In the genomic region with DNA sequence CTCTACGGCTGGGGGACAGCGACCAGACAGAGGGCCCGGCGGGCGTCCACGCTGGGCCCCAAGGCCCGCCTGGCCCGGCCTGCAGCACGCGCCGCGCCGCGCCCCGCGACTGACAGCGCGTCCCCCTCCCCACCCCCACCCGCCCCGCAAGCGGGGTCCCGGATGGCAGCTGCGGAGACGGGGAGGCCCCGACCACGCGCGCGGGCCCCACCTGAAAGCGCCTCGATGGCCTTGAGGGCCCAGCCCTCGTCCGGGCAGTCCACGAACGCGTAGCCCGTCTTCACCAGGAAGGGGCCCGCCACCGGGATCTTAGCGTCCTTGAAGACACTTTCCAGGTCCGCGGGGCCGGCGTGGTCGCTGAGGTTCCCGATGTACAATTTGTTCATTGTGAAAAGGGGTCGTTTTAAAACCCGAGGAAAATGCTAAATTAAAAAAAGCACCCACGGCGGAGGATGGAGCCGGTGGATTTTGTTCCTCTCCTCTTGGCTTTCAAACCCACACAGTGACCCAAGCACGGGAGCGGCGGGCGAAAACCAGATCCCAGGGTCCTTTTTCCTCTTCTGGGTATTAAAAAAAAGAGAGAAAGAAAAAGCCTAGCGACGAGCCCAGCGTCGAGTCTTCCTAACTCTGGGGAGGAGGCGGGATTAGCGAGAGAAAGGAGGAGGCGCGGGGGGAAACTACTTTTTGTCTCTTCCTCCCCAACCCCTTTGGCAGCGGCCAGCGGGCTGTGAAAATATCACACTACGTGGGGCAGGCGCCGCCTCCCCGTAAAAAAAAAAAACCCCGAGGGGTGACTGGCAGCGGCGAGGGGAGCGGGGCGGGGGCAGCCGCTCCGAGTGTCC, we compare ENCODE assay signal across 8 mouse cellular contexts. TPM values are rescaled to one million over a fixed set of nuclear protein-coding genes. Genes with fewer than 3 reads are reported as not detected.
A peak's percentile ranks its signal among the peaks of the same experiment; 100 is the strongest.
DNase-seq lines count a peak whose midpoint lies in the region; ATAC-seq lines count a peak whose summit lies in the region.

No protein-coding gene starts in this region.

- 0 out of 2 replicates have a peak, but pooled peaks have one; percentile 2 for ATAC-seq in heart, embryonic 15.5 days (replicated peaks; ENCODE audit: insufficient number of reproducible peaks, insufficient read depth, low FRiP score, low read depth)
- ATAC-seq in limb, embryonic 13.5 days (ENCODE audit: low FRiP score, low read depth), result peak; percentile 0

- WGBS in heart, embryonic 15.5 days, result under 1% methylated on average over 74 of the region's 76 CpGs
- under 1% methylated on average over 56 of the region's 76 CpGs for WGBS in limb, embryonic 13.5 days

- H3K4me1 ChIP-seq in heart, embryonic 15.5 days (replicated peaks), result peaks cover 38% of the 10 kb centered on the region
- H3K4me1 ChIP-seq in limb, embryonic 13.5 days, result peaks cover 39% of the 10 kb centered on the region

- H3K27me3 ChIP-seq in heart, embryonic 15.5 days, result no peaks in the 10 kb centered on the region
- no peaks in the 10 kb centered on the region for H3K27me3 ChIP-seq in limb, embryonic 13.5 days

- H3K4me2 ChIP-seq in heart, embryonic 15.5 days, result peak overlapping the region; percentile 92
- peak overlapping the region; percentile 94 for H3K4me2 ChIP-seq in limb, embryonic 13.5 days (replicated peaks)

- peak overlapping the region; percentile 84 for H3K4me3 ChIP-seq in heart, embryonic 15.5 days
- H3K4me3 ChIP-seq in limb, embryonic 13.5 days, result peak overlapping the region; percentile 94

- peak overlapping the region; percentile 89 for H3K9ac ChIP-seq in heart, embryonic 15.5 days
- peak overlapping the region; percentile 97 for H3K9ac ChIP-seq in limb, embryonic 13.5 days

- no peaks in the 10 kb centered on the region for H3K9me3 ChIP-seq in heart, embryonic 15.5 days (replicated peaks)
- H3K9me3 ChIP-seq in limb, embryonic 13.5 days, result no peaks in the 10 kb centered on the region

- DNase-seq in spleen, adult 18-20 months, result peak; percentile 15 to 22
- no peak for DNase-seq in spleen, adult 12 weeks (ENCODE audit: low spot score)
- DNase-seq in c-Kit-positive CD71-positive TER-119-positive erythroid progenitor cells, embryonic 14.5 days (ENCODE audit: low spot score), result peak; percentile 53
- DNase-seq in naive thymus-derived CD4-positive, alpha-beta T cell, adult 2 months (ENCODE audit: low read depth), result peak; percentile 60
- DNase-seq in thymus, postnatal 25 days, result peak; percentile 65
- DNase-seq in frontal cortex, postnatal 10 days (ENCODE audit: low spot score in 2 of 2), result no peak

- H3K27ac ChIP-seq in heart, embryonic 15.5 days, result peak overlapping the region; percentile 97
- peak overlapping the region; percentile 99 for H3K27ac ChIP-seq in limb, embryonic 13.5 days

- no peaks in the 10 kb centered on the region for H3K36me3 ChIP-seq in heart, embryonic 15.5 days
- H3K36me3 ChIP-seq in limb, embryonic 13.5 days, result 0 out of 2 replicates have a peak, but pooled peaks cover 2% of the 10 kb centered on the region

RNA-seq across cellular contexts. Expression of a gene that starts 0.5 kb away (rescaled TPM):
- polyA plus RNA-seq in heart, embryonic 15.5 days (2015; fragmentation: Nextera tagmentation; extraction: Ambion mirVana), result 33.0 and 33.4 TPM in 2 replicates
- 79.9 and 81.4 TPM in 2 replicates for polyA plus RNA-seq in limb, embryonic 13.5 days (2015; fragmentation: Nextera tagmentation; extraction: Ambion mirVana)

RNA-seq across cellular contexts. Expression of a gene that starts 49.5 kb away (rescaled TPM):
- polyA plus RNA-seq in heart, embryonic 15.5 days (2015; fragmentation: Nextera tagmentation; extraction: Ambion mirVana), result 55.5 and 59.6 TPM in 2 replicates
- polyA plus RNA-seq in limb, embryonic 13.5 days (2015; fragmentation: Nextera tagmentation; extraction: Ambion mirVana), result 131 and 132 TPM in 2 replicates

Comparison
In these comparisons a context has a peak if more than half of its experiments do, and no peak if none do; other contexts are left out.
1. DNase-seq: peak in spleen, adult 18-20 months (2 of 2), c-Kit-positive CD71-positive TER-119-positive erythroid progenitor cells, embryonic 14.5 days (single experiment), naive thymus-derived CD4-positive, alpha-beta T cell, adult 2 months (single experiment) and thymus, postnatal 25 days (single experiment); none in spleen, adult 12 weeks (single experiment) and frontal cortex, postnatal 10 days (0 of 2).